Mouse (Mus musculus) hindbrain, embryonic 12.5 days (tissue): ENCODE measurements at regions not wholly inside any gene's neighbourhood (a gene's known extent, or its start where the extent isn't known, plus 50 kb on each side); places are given as distances from the start of the nearest gene placed in this dataset.

Experiments
- ATAC-seq: fragments of 200-750 bp; cut with Nextera tagmentation; 2 replicates; pipeline ENCODE4 v1.8.0; 2017; ENCODE audit warnings: moderate TSS enrichment; ENCODE audit not compliant: low FRiP score
- H3K27ac ChIP-seq: fragments of 300-500 bp; sonication (generic); 2 replicates; pipeline ENCODE4 v1.5.1; 2016; ENCODE audit warnings: mild to moderate bottlenecking
- H3K27me3 ChIP-seq: fragments of 300-500 bp; sonication (generic); 2 replicates; pipeline ENCODE4 v1.6.1; 2016; ENCODE audit warnings: mild to moderate bottlenecking
- H3K36me3 ChIP-seq: fragments of 300-500 bp; sonication (generic); 2 replicates; pipeline ENCODE4 v1.6.1; 2016; ENCODE audit warnings: mild to moderate bottlenecking
- H3K4me1 ChIP-seq: fragments of 300-500 bp; sonication (generic); 2 replicates; pipeline ENCODE4 v1.6.1; 2016
- H3K4me2 ChIP-seq: fragments of 300-500 bp; sonication (generic); replicated peaks from 2 replicates; pipeline ENCODE4 v1.6.1; 2016; ENCODE audit warnings: mild to moderate bottlenecking
- H3K4me3 ChIP-seq: fragments of 300-500 bp; sonication (generic); 2 replicates; pipeline ENCODE4 v1.5.1; 2016; ENCODE audit warnings: mild to moderate bottlenecking
- H3K9ac ChIP-seq: fragments of 300-500 bp; sonication (generic); 2 replicates; pipeline ENCODE4 v1.6.1; 2016; ENCODE audit warnings: mild to moderate bottlenecking, moderate library complexity
- H3K9me3 ChIP-seq: fragments of 300-500 bp; sonication (generic); replicated peaks from 2 replicates; pipeline ENCODE4 v1.6.1; 2016; ENCODE audit warnings: mild to moderate bottlenecking
- WGBS: fragments of 180-500 bp; shearing (Covaris S2); methylation state at CpG from one replicate; pipeline ENCODE4 v1.1.7; 2016; 5-methylcytosine and 5-hydroxymethylcytosine counted together

- no peaks in the 10 kb centered on the region for H3K4me1 ChIP-seq
- H3K9ac ChIP-seq = no peak overlapping the region
- ATAC-seq = no peak
- no peaks in the 10 kb centered on the region for H3K27me3 ChIP-seq
- 69% methylated on average over 3 of the region's 3 CpGs for WGBS
- no peaks in the 10 kb centered on the region for H3K36me3 ChIP-seq
- no peak overlapping the region for H3K4me3 ChIP-seq
- no peak overlapping the region for H3K4me2 ChIP-seq
- H3K9me3 ChIP-seq = no peaks in the 10 kb centered on the region
- H3K27ac ChIP-seq = no peak overlapping the region
Observed at GRCm38 (mm10) chr12:77749438-77750007, 444.5 kb upstream of the Gm6657 start.

GRCm38 (mm10) chr12:77752181-77752580 is 441.9 kb upstream of the Gm6657 start:
- H3K9me3 ChIP-seq = no peaks in the 10 kb centered on the region
- ATAC-seq = no peak
- H3K4me2 ChIP-seq = no peak overlapping the region
- H3K4me3 ChIP-seq = no peak overlapping the region
- H3K9ac ChIP-seq = no peak overlapping the region
- H3K27me3 ChIP-seq = no peaks in the 10 kb centered on the region
- H3K36me3 ChIP-seq = no peaks in the 10 kb centered on the region
- WGBS = 88% methylated on average over 5 of the region's 5 CpGs
- no peaks in the 10 kb centered on the region for H3K4me1 ChIP-seq
- no peak overlapping the region for H3K27ac ChIP-seq

GRCm38 (mm10) chr12:77756021-77756420 is 438.0 kb upstream of the Gm6657 start:
- H3K4me1 ChIP-seq = no peaks in the 10 kb centered on the region

GRCm38 (mm10) chr12:77760976-77761375 is 433.1 kb upstream of the Gm6657 start:
- H3K27me3 ChIP-seq = no peaks in the 10 kb centered on the region
- no peak overlapping the region for H3K4me2 ChIP-seq
- H3K4me1 ChIP-seq = 0 out of 2 replicates have a peak, but pooled peaks cover 4% of the 10 kb centered on the region
- no peak for ATAC-seq
- WGBS = 75% methylated on average over 3 of the region's 3 CpGs
- no peak overlapping the region for H3K27ac ChIP-seq
- H3K4me3 ChIP-seq = no peak overlapping the region
- H3K9ac ChIP-seq = no peak overlapping the region
- no peaks in the 10 kb centered on the region for H3K9me3 ChIP-seq
- H3K36me3 ChIP-seq = no peaks in the 10 kb centered on the region

More at GRCm38 (mm10) chr12:77756021-77756420, 438.0 kb upstream of the Gm6657 start:
- Histone ChIP-seq H3K4me3 (no peak overlapping the region), H3K4me2 (no peak overlapping the region), H3K27ac (no peak overlapping the region), H3K9ac (no peak overlapping the region), H3K36me3 (no peaks in the 10 kb centered on the region), H3K9me3 (no peaks in the 10 kb centered on the region), H3K27me3 (no peaks in the 10 kb centered on the region)
- ATAC-seq = no peak
- WGBS = 71% methylated on average over 7 of the region's 7 CpGs

- H3K27me3 ChIP-seq = no peaks in the 10 kb centered on the region
- H3K9me3 ChIP-seq = no peaks in the 10 kb centered on the region
- H3K4me3 ChIP-seq = no peak overlapping the region
- peak; percentile 43; the same call in 1 of the 2 replicates for ATAC-seq
- no peak overlapping the region for H3K27ac ChIP-seq
- peaks cover 5% of the 10 kb centered on the region; the same call in 1 of the 2 replicates for H3K4me1 ChIP-seq
- 67% methylated on average over 6 of the region's 6 CpGs for WGBS
- no peak overlapping the region for H3K4me2 ChIP-seq
- no peaks in the 10 kb centered on the region for H3K36me3 ChIP-seq
- no peak overlapping the region for H3K9ac ChIP-seq
Observed at GRCm38 (mm10) chr12:77776011-77776546, 418.0 kb upstream of the Gm6657 start.

GRCm38 (mm10) chr12:77776755-77777154 is 417.3 kb upstream of the Gm6657 start:
- no peaks in the 10 kb centered on the region for H3K36me3 ChIP-seq
- no peak overlapping the region for H3K9ac ChIP-seq
- H3K27ac ChIP-seq = no peak overlapping the region
- no peaks in the 10 kb centered on the region for H3K9me3 ChIP-seq
- no peak for ATAC-seq
- no peak overlapping the region for H3K4me3 ChIP-seq
- H3K4me1 ChIP-seq = peaks cover 5% of the 10 kb centered on the region; the same call in 1 of the 2 replicates
- H3K4me2 ChIP-seq = no peak overlapping the region
- 89% methylated on average over 8 of the region's 8 CpGs for WGBS
- H3K27me3 ChIP-seq = no peaks in the 10 kb centered on the region

- peak overlapping the region; percentile 35 for H3K4me2 ChIP-seq
- H3K27ac ChIP-seq = no peak overlapping the region
- H3K4me3 ChIP-seq = peak overlapping the region; percentile 17; the same call in 1 of the 2 replicates
- no peaks in the 10 kb centered on the region for H3K36me3 ChIP-seq
- H3K4me1 ChIP-seq = peaks cover 8% of the 10 kb centered on the region
- ATAC-seq = peak; percentile 41
- H3K27me3 ChIP-seq = no peaks in the 10 kb centered on the region
- no peak overlapping the region for H3K9ac ChIP-seq
- H3K9me3 ChIP-seq = no peaks in the 10 kb centered on the region
- WGBS = 42% methylated on average over 20 of the region's 20 CpGs
Observed at GRCm38 (mm10) chr12:77780885-77781698, 412.9 kb upstream of the Gm6657 start.

- H3K36me3 ChIP-seq = no peaks in the 10 kb centered on the region
- H3K4me2 ChIP-seq = no peak overlapping the region
- no peaks in the 10 kb centered on the region for H3K9me3 ChIP-seq
- no peak overlapping the region for H3K27ac ChIP-seq
- H3K9ac ChIP-seq = no peak overlapping the region
- peaks cover 3% of the 10 kb centered on the region; the same call in 1 of the 2 replicates for H3K4me1 ChIP-seq
- no peak for ATAC-seq
- H3K4me3 ChIP-seq = no peak overlapping the region
- 55% methylated on average over 9 of the region's 9 CpGs for WGBS
- no peaks in the 10 kb centered on the region for H3K27me3 ChIP-seq
Observed at GRCm38 (mm10) chr12:77783909-77784308, 410.1 kb upstream of the Gm6657 start.

GRCm38 (mm10) chr12:77785647-77786046 is 408.4 kb upstream of the Gm6657 start:
- no peak for ATAC-seq
- WGBS = 86% methylated on average over 6 of the region's 6 CpGs
- Histone ChIP-seq H3K4me2 (no peak overlapping the region), H3K27ac (no peak overlapping the region), H3K36me3 (no peaks in the 10 kb centered on the region), H3K27me3 (no peaks in the 10 kb centered on the region), H3K4me1 (peaks cover 10% of the 10 kb centered on the region), H3K4me3 (no peak overlapping the region), H3K9ac (no peak overlapping the region), H3K9me3 (no peaks in the 10 kb centered on the region)

- Histone ChIP-seq H3K4me3 (no peak overlapping the region), H3K36me3 (no peaks in the 10 kb centered on the region), H3K27ac (no peak overlapping the region), H3K27me3 (no peaks in the 10 kb centered on the region), H3K4me2 (no peak overlapping the region), H3K4me1 (peaks cover 10% of the 10 kb centered on the region), H3K9me3 (no peaks in the 10 kb centered on the region), H3K9ac (no peak overlapping the region)
- ATAC-seq = no peak
- 74% methylated on average over 4 of the region's 4 CpGs for WGBS
Observed at GRCm38 (mm10) chr12:77786678-77787077, 407.4 kb upstream of the Gm6657 start.

GRCm38 (mm10) chr12:77788273-77788672 is 405.8 kb upstream of the Gm6657 start:
- Histone ChIP-seq H3K27ac (no peak overlapping the region), H3K9ac (no peak overlapping the region), H3K4me2 (no peak overlapping the region), H3K27me3 (no peaks in the 10 kb centered on the region), H3K36me3 (no peaks in the 10 kb centered on the region), H3K9me3 (no peaks in the 10 kb centered on the region), H3K4me1 (peaks cover 10% of the 10 kb centered on the region), H3K4me3 (no peak overlapping the region)
- WGBS = 72% methylated on average over 2 of the region's 2 CpGs
- no peak for ATAC-seq

GRCm38 (mm10) chr12:77789427-77789826 is 404.6 kb upstream of the Gm6657 start:
- Histone ChIP-seq H3K9me3 (no peaks in the 10 kb centered on the region), H3K4me2 (peak overlapping the region; percentile 49), H3K36me3 (no peaks in the 10 kb centered on the region), H3K9ac (no peak overlapping the region), H3K4me3 (peak overlapping the region; percentile 16), H3K27me3 (no peaks in the 10 kb centered on the region), H3K27ac (no peak overlapping the region), H3K4me1 (peaks cover 7% of the 10 kb centered on the region)
- ATAC-seq = peak; percentile 71
- 3% methylated on average over 8 of the region's 8 CpGs for WGBS
